Mouse (Mus musculus) neural tube, embryonic 12.5 days (tissue): ENCODE results near the gene Rbmxl2. TPM values are rescaled to one million over a fixed set of nuclear protein-coding genes. Genes with fewer than 3 reads are reported as not detected.

ENCODE experiments used
- ATAC-seq: fragments of 200-750 bp; cut with Nextera tagmentation; 2 replicates; pipeline ENCODE4 v1.8.0; 2017; ENCODE audit warnings: low read depth, mild to moderate bottlenecking, moderate TSS enrichment, moderate library complexity; ENCODE audit not compliant: low FRiP score
- H3K27ac ChIP-seq: fragments of 300-500 bp; sonication (generic); 2 replicates; pipeline ENCODE4 v1.5.1; 2016
- H3K27me3 ChIP-seq: fragments of 300-500 bp; sonication (generic); replicated peaks from 2 replicates; pipeline ENCODE4 v1.6.1; 2016; ENCODE audit warnings: mild to moderate bottlenecking
- H3K36me3 ChIP-seq: fragments of 300-500 bp; sonication (generic); 2 replicates; pipeline ENCODE4 v1.6.1; 2016; ENCODE audit warnings: mild to moderate bottlenecking
- H3K4me1 ChIP-seq: fragments of 300-500 bp; sonication (generic); 2 replicates; pipeline ENCODE4 v1.6.1; 2016
- H3K4me2 ChIP-seq: fragments of 300-500 bp; sonication (generic); replicated peaks from 2 replicates; pipeline ENCODE4 v1.6.1; 2016; ENCODE audit warnings: mild to moderate bottlenecking
- H3K4me3 ChIP-seq: fragments of 300-500 bp; sonication (generic); 2 replicates; pipeline ENCODE4 v1.5.1; 2016
- H3K9ac ChIP-seq: fragments of 300-500 bp; sonication (generic); 2 replicates; pipeline ENCODE4 v1.6.1; 2016; ENCODE audit warnings: mild to moderate bottlenecking
- H3K9me3 ChIP-seq: fragments of 300-500 bp; sonication (generic); 2 replicates; pipeline ENCODE4 v1.6.1; 2016; ENCODE audit warnings: mild to moderate bottlenecking
- WGBS: fragments of 180-500 bp; shearing (Covaris S2); methylation state at CpG from one replicate; pipeline ENCODE4 v1.1.7; 2016; 5-methylcytosine and 5-hydroxymethylcytosine counted together
- polyA plus RNA-seq: library from polyadenylated mRNA; unstranded; fragments of >200 nt; fragmentation: Nextera tagmentation; extraction: Ambion mirVana; gene quantifications from 2 replicates; pipeline ENCODE4 v1.2.1, GENCODE M21; 2016

Gene Rbmxl2
- polyA plus RNA-seq: not detected in 2 replicates

DNA sequence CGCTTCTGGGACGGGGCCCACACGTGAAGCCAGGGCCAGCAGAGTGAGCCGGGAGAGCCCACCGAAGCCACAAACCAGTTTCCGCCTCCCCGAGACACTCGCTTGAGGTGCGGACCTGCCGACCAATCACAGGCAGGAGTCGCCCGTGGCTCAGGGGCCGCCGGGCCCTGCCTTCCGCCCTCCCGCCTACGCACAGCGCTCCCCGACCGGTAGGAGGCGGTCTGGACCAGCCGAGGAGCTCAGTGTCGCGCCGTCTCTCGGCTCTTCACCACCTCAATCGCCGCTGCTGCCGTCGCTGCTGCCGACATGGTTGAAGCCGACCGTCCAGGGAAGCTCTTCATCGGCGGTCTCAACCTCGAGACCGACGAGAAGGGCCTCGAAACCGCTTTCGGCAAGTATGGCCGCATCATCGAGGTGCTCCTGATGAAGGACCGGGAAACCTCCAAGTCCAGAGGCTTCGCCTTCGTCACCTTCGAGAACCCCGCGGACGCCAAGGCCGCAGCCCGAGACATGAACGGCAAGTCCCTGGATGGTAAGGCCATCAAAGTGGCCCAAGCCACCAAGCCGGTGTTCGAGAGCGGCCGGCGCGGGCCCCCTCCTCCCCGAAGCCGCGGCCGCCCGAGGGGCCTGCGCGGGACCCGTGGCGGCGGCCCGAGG is at the start of gene Rbmxl2:
Gene Rbmxl2, plus strand, starts transcription at position 242 of the 657 bp plus-strand sequence.
- H3K9ac ChIP-seq: no peak within 1 kb of the TSS
- H3K4me2 ChIP-seq: peak within 1 kb of the TSS; percentile 40
- WGBS: 37% methylated on average over 70 of the region's 70 CpGs
- no peaks in the 10 kb centered on the region for H3K4me1 ChIP-seq
- peaks cover 29% of the 10 kb centered on the region for H3K27me3 ChIP-seq
- H3K36me3 ChIP-seq: no peaks in the 10 kb centered on the region
- ATAC-seq: peak; percentile 17; the same call in 1 of the 2 replicates
- H3K27ac ChIP-seq: no peak within 1 kb of the TSS
- peaks cover 13% of the 10 kb centered on the region for H3K9me3 ChIP-seq
- peak within 1 kb of the TSS; percentile 18 for H3K4me3 ChIP-seq

- WGBS: 89% methylated on average over 10 of the region's 10 CpGs
- ATAC-seq: no peak
These were observed 42.6 kb upstream of the Rbmxl2 start, which contains the start of gene Nlrp14 for GRCm38 (mm10) chr7:107166690-107167089. Gene Nlrp14 (plus strand): TSS chr7:107166990.

DNA sequence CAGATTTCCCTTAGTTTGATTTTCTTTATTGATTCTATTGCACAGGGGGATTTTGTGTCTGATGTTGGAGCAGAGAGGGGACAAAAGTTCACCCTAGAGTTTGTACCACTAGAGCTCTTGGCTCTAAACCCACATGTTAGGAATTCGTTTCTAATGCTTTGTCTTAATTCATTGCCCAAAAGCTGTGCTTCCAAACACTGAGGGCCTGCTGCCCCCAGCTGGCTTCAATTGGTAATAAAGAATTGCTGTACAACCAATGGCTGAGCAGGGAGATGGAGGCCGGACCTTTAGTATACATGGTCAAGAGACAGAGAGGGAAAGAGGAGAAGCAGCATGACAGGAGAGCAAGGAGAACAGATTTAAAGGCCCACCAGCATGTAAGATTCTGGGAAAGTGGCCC is 28.8 kb upstream of the Rbmxl2 start:
- 55% methylated on average over 2 of the region's 2 CpGs for WGBS
- Histone ChIP-seq H3K27ac (no peak overlapping the region), H3K36me3 (no peaks in the 10 kb centered on the region), H3K9me3 (no peaks in the 10 kb centered on the region), H3K4me2 (no peak overlapping the region), H3K4me1 (no peaks in the 10 kb centered on the region), H3K9ac (no peak overlapping the region), H3K27me3 (no peaks in the 10 kb centered on the region), H3K4me3 (no peak overlapping the region)
- ATAC-seq: no peak

More at GRCm38 (mm10) chr7:107166690-107167089, 42.6 kb upstream of the Rbmxl2 start, which contains the start of gene Nlrp14:
- no peaks in the 10 kb centered on the region for H3K9me3 ChIP-seq
- no peaks in the 10 kb centered on the region for H3K27me3 ChIP-seq
- no peak within 1 kb of the TSS for H3K4me2 ChIP-seq
- no peak within 1 kb of the TSS for H3K27ac ChIP-seq
- H3K4me3 ChIP-seq: no peak within 1 kb of the TSS
- no peak within 1 kb of the TSS for H3K9ac ChIP-seq
- H3K4me1 ChIP-seq: no peaks in the 10 kb centered on the region
- H3K36me3 ChIP-seq: no peaks in the 10 kb centered on the region

DNA sequence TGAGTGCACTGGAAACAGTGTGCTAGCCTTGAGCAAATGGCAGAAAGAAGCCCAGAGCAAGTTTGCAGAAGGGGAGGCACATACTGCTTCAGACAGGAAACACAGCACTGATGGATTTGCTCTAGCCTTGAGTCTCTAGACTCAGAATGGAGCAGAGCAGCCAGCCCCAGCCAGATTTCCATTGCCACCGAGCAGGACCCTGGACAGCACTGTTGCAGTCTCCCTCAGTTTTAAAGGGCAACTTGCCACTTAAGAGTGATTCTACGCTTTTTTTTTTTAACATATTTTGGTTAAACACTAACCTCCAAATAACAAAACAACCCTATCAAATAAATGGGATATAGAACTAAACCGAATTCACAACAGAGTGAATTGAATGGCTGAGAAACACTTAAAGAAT is 7.4 kb upstream of the Rbmxl2 start:
- no peak overlapping the region for H3K4me2 ChIP-seq
- WGBS: 41% methylated on average over 3 of the region's 3 CpGs
- H3K4me1 ChIP-seq: no peaks in the 10 kb centered on the region
- H3K27me3 ChIP-seq: no peaks in the 10 kb centered on the region
- H3K4me3 ChIP-seq: no peak overlapping the region
- no peaks in the 10 kb centered on the region for H3K9me3 ChIP-seq
- no peak overlapping the region for H3K27ac ChIP-seq
- no peaks in the 10 kb centered on the region for H3K36me3 ChIP-seq
- H3K9ac ChIP-seq: no peak overlapping the region
- ATAC-seq: no peak

- no peaks in the 10 kb centered on the region for H3K4me1 ChIP-seq
- H3K27ac ChIP-seq: no peak overlapping the region
- no peak overlapping the region for H3K4me3 ChIP-seq
- 80% methylated on average over 3 of the region's 3 CpGs for WGBS
- no peak for ATAC-seq
- no peaks in the 10 kb centered on the region for H3K36me3 ChIP-seq
- peaks cover 29% of the 10 kb centered on the region for H3K27me3 ChIP-seq
- no peak overlapping the region for H3K4me2 ChIP-seq
- no peak overlapping the region for H3K9ac ChIP-seq
- H3K9me3 ChIP-seq: peaks cover 13% of the 10 kb centered on the region
These were observed 1.4 kb upstream of the Rbmxl2 start for GRCm38 (mm10) chr7:107207843-107208242.

DNA sequence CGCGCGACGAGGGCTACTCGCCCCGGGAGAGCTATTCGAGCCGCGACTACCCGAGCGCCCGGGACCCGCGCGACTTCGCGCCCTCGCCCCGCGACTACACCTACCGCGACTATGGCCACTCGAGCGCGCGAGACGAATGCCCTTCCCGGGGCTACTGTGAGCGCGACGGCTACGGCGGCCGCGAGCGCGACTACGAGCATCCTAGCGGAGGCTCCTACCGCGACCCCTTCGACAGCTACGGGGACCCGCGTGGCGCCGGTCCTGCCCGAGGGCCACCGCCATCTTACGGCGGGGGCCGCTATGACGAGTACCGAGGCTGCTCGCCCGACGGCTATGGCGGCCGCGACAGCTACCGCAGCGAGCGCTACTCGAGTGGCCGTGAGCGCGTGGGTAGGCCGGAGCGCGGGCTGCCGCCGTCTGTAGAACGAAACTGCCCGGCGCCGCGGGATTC is 906 bp downstream of the Rbmxl2 start:
- Histone ChIP-seq H3K36me3 (no peaks in the 10 kb centered on the region), H3K4me1 (no peaks in the 10 kb centered on the region), H3K9me3 (peaks cover 13% of the 10 kb centered on the region), H3K27ac (no peak overlapping the region), H3K4me2 (peak overlapping the region; percentile 40), H3K9ac (no peak overlapping the region), H3K4me3 (peak overlapping the region; percentile 18), H3K27me3 (peaks cover 29% of the 10 kb centered on the region)
- ATAC-seq: peak; percentile 70; the same call in 1 of the 2 replicates
- WGBS: 23% methylated on average over 77 of the region's 77 CpGs

DNA sequence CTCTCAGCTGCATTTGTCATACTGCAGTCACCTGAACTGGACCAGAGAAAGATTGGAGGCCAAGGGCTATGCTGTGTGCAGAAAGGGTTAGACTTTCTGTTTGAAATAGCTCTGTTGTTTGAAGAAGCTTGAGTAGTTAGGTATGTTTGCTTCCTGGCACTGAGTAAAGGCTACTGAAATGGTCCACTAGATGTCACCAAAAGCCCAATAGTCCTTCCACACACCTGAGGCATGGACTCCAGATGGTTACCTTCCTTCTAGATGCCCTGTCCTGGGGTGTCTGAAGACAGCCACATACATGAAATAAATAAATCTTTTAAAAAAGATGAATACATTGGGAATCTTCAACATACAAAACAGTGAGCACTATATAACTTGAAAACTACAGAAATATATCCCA is 6.5 kb downstream of the Rbmxl2 start:
- Histone ChIP-seq H3K9ac (no peak overlapping the region), H3K4me1 (no peaks in the 10 kb centered on the region), H3K27ac (no peak overlapping the region), H3K9me3 (no peaks in the 10 kb centered on the region), H3K36me3 (no peaks in the 10 kb centered on the region), H3K4me3 (no peak overlapping the region), H3K27me3 (peaks cover 10% of the 10 kb centered on the region), H3K4me2 (no peak overlapping the region)
- 0 out of 2 replicates have a peak, but pooled peaks have one; percentile 29 for ATAC-seq

- no peak for ATAC-seq
- Histone ChIP-seq H3K4me1 (no peaks in the 10 kb centered on the region), H3K27me3 (no peaks in the 10 kb centered on the region)
These were observed 7.6 kb downstream of the Rbmxl2 start for GRCm38 (mm10) chr7:107216845-107217244.

GRCm38 (mm10) chr7:107236854-107237253 is 27.6 kb downstream of the Rbmxl2 start:
- Histone ChIP-seq H3K27me3 (no peaks in the 10 kb centered on the region), H3K9me3 (no peaks in the 10 kb centered on the region), H3K4me1 (no peaks in the 10 kb centered on the region), H3K4me2 (no peak overlapping the region), H3K4me3 (no peak overlapping the region), H3K36me3 (no peaks in the 10 kb centered on the region), H3K9ac (no peak overlapping the region), H3K27ac (no peak overlapping the region)
- 18% methylated on average over 3 of the region's 3 CpGs for WGBS
- no peak for ATAC-seq

More at GRCm38 (mm10) chr7:107216845-107217244, 7.6 kb downstream of the Rbmxl2 start:
- no peak overlapping the region for H3K4me2 ChIP-seq
- no peak overlapping the region for H3K27ac ChIP-seq
- WGBS: 72% methylated on average over 2 of the region's 2 CpGs
- H3K4me3 ChIP-seq: no peak overlapping the region
- no peak overlapping the region for H3K9ac ChIP-seq
- H3K9me3 ChIP-seq: no peaks in the 10 kb centered on the region
- no peaks in the 10 kb centered on the region for H3K36me3 ChIP-seq

DNA sequence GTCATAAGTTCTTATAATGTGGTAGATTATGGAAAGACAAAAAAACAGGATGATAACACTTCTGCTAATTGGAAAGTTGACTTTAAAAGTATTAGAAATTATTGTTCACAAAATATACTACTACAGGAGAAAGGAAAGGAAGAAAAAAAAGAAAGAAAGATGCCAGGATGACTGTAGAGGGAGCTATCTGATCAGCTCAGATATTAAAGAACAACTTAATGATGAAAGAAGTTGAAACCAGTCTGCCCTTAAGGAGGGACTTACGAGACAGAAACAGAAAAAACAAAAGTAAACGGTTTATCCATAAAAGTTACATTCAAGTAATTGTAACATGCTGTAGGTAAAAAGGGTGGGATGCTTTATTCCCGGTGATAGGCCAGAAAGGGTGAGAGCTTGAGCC is 28.3 kb downstream of the Rbmxl2 start:
- no peaks in the 10 kb centered on the region for H3K9me3 ChIP-seq
- no peaks in the 10 kb centered on the region for H3K4me1 ChIP-seq
- no peaks in the 10 kb centered on the region for H3K27me3 ChIP-seq
- 78% methylated on average over 3 of the region's 3 CpGs for WGBS
- ATAC-seq: no peak
- no peak overlapping the region for H3K27ac ChIP-seq
- H3K4me2 ChIP-seq: no peak overlapping the region
- no peaks in the 10 kb centered on the region for H3K36me3 ChIP-seq
- no peak overlapping the region for H3K4me3 ChIP-seq
- H3K9ac ChIP-seq: no peak overlapping the region

GRCm38 (mm10) chr7:107241371-107241883 is 32.2 kb downstream of the Rbmxl2 start:
- H3K27ac ChIP-seq: no peak overlapping the region
- H3K4me2 ChIP-seq: no peak overlapping the region
- no peak overlapping the region for H3K4me3 ChIP-seq
- H3K4me1 ChIP-seq: no peaks in the 10 kb centered on the region
- H3K27me3 ChIP-seq: no peaks in the 10 kb centered on the region
- no peaks in the 10 kb centered on the region for H3K36me3 ChIP-seq
- no peaks in the 10 kb centered on the region for H3K9me3 ChIP-seq
- ATAC-seq: no peak
- WGBS: 87% methylated on average over 5 of the region's 5 CpGs
- no peak overlapping the region for H3K9ac ChIP-seq

DNA sequence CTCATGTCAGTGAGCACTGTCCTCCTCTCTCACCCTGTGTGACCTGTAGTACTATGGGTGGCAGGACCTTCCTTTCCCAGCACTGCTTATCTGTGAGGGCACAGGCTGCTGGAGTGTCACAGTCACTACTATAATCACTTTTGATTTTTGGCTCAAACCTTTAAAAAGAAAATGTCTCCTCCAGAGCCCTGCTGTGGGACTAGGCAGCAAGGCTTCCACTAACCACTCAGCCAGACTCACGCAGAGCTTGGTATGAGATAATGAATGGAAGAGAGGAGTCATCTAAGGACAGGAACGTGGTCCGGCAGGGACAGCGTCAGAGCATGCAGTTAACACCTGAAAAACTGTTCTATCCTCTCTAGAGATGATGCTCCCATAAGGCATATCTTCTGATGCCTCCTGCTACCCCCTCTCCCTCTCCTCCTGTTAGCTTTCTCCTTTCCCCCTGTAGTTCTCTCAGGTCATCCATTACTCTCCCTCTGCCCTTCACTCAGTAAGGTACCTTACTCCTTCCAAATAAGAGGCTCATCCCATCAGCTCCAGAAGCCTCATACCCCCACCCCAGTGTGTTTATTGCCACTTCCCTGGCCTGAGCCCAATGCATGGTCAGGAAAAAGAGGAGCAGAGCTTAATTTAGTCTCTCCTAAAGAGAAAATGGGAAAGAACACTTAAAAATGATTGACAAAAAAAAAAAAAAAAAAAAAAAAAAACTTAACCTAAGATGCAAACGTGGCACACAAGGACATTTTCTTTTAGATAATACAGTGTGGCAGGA is 41.2 kb downstream of the Rbmxl2 start:
- H3K27me3 ChIP-seq: no peaks in the 10 kb centered on the region
- H3K27ac ChIP-seq: no peak overlapping the region
- no peaks in the 10 kb centered on the region for H3K36me3 ChIP-seq
- H3K4me1 ChIP-seq: no peaks in the 10 kb centered on the region
- H3K9ac ChIP-seq: no peak overlapping the region
- H3K4me3 ChIP-seq: no peak overlapping the region
- no peaks in the 10 kb centered on the region for H3K9me3 ChIP-seq
- no peak for ATAC-seq
- no peak overlapping the region for H3K4me2 ChIP-seq
- WGBS: 84% methylated on average over 5 of the region's 5 CpGs
